Mouse (Mus musculus): ENCODE results near the gene Olfr1161. TPM values are rescaled to one million over a fixed set of nuclear protein-coding genes. Genes with fewer than 3 reads are reported as not detected.
"Not testable (repeated sequence)": the region's sequence is repeated elsewhere in the genome, so short reads cannot be mapped to it uniquely, and the experiment has no call there.

Gene Olfr1161
- not detected for total RNA-seq (2021)
- long read RNA-seq, experiment 1, result 0 reads
- long read RNA-seq, experiment 2, result 0 reads

DNA sequence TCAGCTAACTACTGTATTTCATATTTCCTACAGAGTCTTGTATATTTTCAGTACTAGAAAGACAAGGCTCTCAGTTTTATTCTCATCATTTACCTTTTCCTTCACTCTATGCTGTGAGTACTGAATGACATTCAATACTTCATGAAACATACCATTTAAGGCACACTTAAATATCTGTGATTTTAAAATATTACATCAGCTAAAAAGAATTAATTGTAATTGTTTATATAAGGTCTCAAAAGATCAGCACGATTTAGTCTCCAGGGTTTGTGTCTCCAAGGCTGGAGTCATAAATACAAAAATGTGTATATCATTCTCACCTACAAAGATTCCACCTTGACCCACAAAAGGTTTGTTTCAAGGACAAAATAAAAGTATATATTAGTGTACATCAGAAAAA is at the start of gene Olfr1161:
Gene Olfr1161, plus strand, starts transcription at position 301 of the 400 bp plus-strand sequence.
- DNase-seq; intact Hi-C loops (cut with DNase I; ENCODE audit: low total_unique reads): not testable (repeated sequence)

DNA sequence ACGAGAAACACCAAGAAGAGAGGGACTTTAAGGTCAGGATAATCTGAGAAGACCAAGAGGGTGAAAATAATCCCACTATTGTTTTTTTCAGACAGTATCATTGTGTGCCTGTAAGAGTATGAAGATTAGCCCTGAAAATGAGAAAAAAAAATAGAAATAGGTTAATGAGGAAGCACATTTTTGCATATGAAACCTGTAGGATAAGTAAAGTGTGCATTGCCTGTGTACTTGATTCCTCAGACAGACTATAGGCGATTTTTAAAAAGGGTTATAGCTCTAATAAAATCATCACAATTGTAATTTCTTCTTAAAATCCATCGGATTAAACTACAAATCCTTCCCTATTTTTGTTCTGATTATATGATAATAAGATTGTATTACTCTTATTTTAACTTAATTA is 48.0 kb upstream of the Olfr1161 start, which contains the start of gene Olfr74:
Gene Olfr74, minus strand, starts transcription at position 101 of the 400 bp plus-strand sequence.
- intact Hi-C loops (cut with DNase I; ENCODE audit: low total_unique reads), result no loop called here
- no peak for DNase-seq

DNA sequence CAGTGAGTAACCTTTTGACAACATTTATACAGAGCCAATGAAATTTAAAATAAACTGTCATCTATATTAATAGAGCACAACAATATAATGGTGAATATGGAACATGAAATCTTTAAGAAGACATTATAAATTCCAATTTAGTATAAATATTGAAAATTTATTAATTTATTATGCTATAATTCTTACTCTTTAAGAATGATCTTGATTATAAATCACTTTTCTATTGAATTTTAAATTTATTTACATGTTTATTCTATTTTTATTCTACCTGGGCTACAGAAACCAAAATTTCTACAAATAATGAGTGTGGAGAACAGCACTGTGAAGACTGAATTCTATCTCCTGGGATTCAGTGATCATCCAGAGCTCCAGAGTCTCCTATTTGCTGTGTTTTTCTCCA is 32.8 kb upstream of the Olfr1161 start, which contains the start of gene Olfr1158:
Gene Olfr1158, plus strand, starts transcription at position 301 of the 400 bp plus-strand sequence.
- intact Hi-C loops (cut with DNase I; ENCODE audit: low total_unique reads), result no loop called here
- DNase-seq, result no peak

DNA sequence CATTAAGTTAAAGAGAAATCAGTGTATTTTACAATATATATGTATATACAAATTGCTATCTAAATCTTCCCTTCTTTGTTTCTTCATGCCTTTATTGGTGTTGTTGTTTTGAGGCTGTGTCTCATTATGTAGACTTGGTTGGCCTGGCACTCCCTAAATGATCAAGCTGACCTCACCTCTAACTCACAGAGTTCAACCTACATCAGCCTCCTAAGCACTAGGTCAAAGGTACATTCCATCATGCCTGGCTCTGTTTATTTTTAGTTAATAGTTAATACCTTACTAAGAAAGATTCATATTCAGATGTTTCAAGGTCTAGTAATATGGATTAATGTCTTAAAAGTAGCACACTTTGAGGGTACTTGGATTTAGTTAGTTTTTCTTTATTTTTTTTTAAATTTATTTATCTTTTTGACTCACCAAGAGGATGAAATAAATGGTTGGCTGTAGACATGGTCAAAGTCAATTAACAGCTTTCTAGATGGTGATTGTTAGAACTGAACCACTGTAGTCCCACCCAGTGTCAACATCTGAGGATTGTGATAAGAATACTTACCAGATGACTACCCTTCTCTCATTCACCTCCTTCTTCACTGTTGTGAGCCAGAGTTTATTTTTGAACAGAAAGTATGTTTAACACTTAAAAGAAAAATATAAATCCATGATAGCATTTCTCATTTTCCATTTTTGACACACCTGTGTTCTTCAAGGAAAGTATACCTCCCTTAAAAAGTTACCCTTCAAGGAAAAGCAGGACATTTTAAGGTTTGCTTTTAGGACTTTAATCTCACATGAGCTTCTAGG is 14.9 kb upstream of the Olfr1161 start, which contains the start of gene Olfr1160:
Gene Olfr1160, minus strand, starts transcription at position 754 of the 804 bp plus-strand sequence.
- no peak for DNase-seq
- intact Hi-C loops (cut with DNase I; ENCODE audit: low total_unique reads), result no loop called here

DNA sequence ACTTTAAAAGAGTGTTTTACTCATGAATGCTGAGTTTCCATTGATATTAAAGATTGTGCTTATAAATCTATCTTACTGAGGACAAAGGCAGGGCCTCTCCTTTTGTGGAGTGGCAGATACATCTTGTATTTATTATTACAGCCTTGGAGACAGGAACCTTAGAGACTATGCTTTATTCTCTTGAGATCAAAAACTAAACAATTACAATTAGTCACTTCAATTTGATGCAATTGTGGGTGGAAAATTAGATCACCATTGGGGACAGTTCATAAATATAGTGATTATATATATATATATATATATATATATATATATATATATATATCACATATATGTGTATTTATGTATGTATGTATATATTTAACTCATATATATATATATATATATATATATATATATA is 15.0 kb downstream of the Olfr1161 start, which contains the start of gene Olfr73:
Gene Olfr73, minus strand, starts transcription at position 101 of the 400 bp plus-strand sequence.
- no peak for DNase-seq
- intact Hi-C loops (cut with DNase I; ENCODE audit: low total_unique reads), result no loop called here

DNA sequence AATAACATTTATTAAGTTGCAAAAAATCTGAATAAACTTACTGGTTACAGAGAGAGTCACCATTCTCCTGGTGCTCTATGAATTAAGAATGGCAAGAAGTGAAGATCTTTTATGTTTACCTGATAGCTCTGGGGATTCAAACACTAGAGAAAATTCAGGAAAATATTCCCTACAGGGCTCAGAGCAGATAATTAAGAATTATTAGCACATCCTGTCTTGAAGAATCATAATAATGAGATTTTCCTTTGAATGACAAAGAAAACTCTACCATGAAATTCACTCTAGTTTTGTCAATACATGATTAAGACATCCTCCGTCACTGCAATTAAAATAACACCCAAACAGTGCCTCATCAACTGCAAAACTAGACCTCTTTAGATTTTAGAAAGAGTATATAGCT is 28.5 kb downstream of the Olfr1161 start, which contains the start of gene Olfr1162:
Gene Olfr1162, minus strand, starts transcription at position 101 of the 400 bp plus-strand sequence.
- intact Hi-C loops (cut with DNase I; ENCODE audit: low total_unique reads), result no loop called here
- DNase-seq, result no peak

DNA sequence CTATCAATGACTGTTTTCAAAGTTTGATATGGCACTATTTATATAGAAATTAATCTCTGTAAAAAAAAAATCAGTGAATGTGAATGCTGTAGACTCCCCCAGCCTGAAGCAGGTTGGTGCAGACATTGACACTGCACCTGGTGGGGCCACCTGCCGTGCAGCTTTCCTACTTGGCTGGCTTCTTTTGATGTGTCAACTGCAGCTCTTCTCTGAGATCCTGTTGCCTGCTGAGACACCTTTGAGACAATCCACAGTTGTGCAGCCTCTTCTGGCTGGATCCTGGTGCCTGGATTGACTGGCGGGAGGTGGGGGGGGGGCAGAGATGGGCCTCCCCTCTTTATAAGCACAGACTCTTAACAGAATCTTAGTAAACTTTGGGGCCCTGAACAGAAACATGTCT is 41.0 kb downstream of the Olfr1161 start:
- intact Hi-C loops (cut with DNase I; ENCODE audit: low total_unique reads), result no loop called here

DNA sequence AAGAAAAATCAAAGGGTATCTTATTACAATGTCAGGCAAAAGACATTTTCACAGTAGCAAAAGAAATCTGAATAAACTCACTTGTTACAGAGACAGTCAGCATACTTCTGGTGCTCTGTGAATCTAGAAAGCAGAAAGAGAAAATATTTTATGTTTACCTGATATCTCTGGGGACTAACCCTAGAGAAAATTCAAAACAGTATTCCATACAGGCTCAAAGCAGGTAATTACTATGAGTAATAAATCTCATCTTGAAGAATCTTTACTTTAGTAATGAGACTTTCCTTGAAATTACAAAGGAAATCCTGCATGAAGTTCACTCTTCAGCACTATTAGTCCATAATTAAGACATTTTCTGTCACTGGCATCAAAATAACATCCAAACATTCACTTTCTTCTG is 49.2 kb downstream of the Olfr1161 start, which contains the start of gene Olfr1163:
Gene Olfr1163, minus strand, starts transcription at position 101 of the 400 bp plus-strand sequence.
- DNase-seq, result no peak
- intact Hi-C loops (cut with DNase I; ENCODE audit: low total_unique reads), result no loop called here

More for the DNA sequence above, 41.0 kb downstream of the Olfr1161 start:
- DNase-seq, result no peak

Other genes starting within 250 kb of the Olfr1161 start
- gene Olfr152, start 243.3 kb upstream of the Olfr1161 start, total RNA-seq (2021), result not detected
- not detected for gene Olfr1143, start 222.2 kb upstream of the Olfr1161 start, total RNA-seq (2021)
- gene Olfr1145, start 213.0 kb upstream of the Olfr1161 start, total RNA-seq (2021), result not detected
- gene Olfr1148, start 192.2 kb upstream of the Olfr1161 start, total RNA-seq (2021), result not detected
- gene Olfr1150-ps1, start 178.8 kb upstream of the Olfr1161 start, total RNA-seq (2021), result not detected
- not detected for gene Olfr1151, start 166.9 kb upstream of the Olfr1161 start, total RNA-seq (2021)
- gene Olfr1152, start 156.3 kb upstream of the Olfr1161 start, total RNA-seq (2021), result not detected
- gene Olfr1153, start 127.8 kb upstream of the Olfr1161 start, total RNA-seq (2021), result not detected
- gene Olfr1154, start 117.6 kb upstream of the Olfr1161 start, total RNA-seq (2021), result not detected
- not detected for gene Olfr1155, start 77.6 kb upstream of the Olfr1161 start, total RNA-seq (2021)
- gene Olfr1156, start 69.7 kb upstream of the Olfr1161 start, total RNA-seq (2021), result not detected
- not detected for gene Olfr1157, start 54.5 kb upstream of the Olfr1161 start, total RNA-seq (2021)
- not detected for gene Olfr74, start 48.1 kb upstream of the Olfr1161 start, total RNA-seq (2021)
- gene Olfr1158, start 32.7 kb upstream of the Olfr1161 start, total RNA-seq (2021), result not detected
- not detected for gene Olfr1160, start 14.5 kb upstream of the Olfr1161 start, total RNA-seq (2021)
- not detected for gene Olfr73, start 14.9 kb downstream of the Olfr1161 start, total RNA-seq (2021)
- gene Olfr1162, start 28.4 kb downstream of the Olfr1161 start, total RNA-seq (2021), result not detected
- not detected for gene Olfr1163, start 49.1 kb downstream of the Olfr1161 start, total RNA-seq (2021)
- gene Olfr1164, start 71.2 kb downstream of the Olfr1161 start, total RNA-seq (2021), result not detected
- not detected for gene Olfr1166, start 105.5 kb downstream of the Olfr1161 start, total RNA-seq (2021)
- not detected for gene Olfr1167, start 132.4 kb downstream of the Olfr1161 start, total RNA-seq (2021)
- gene Olfr1168, start 159.1 kb downstream of the Olfr1161 start, total RNA-seq (2021), result not detected
- not detected for gene Olfr1170, start 205.6 kb downstream of the Olfr1161 start, total RNA-seq (2021)

All from gastrocnemius, postnatal 14 days (tissue).